Mouse (Mus musculus): ENCODE data around the gene Vcam1. TPM values are rescaled to one million over a fixed set of nuclear protein-coding genes. Genes with fewer than 3 reads are reported as not detected.

Gene Vcam1
- polyA plus RNA-seq (2012): not detected in 2 replicates

DNA sequence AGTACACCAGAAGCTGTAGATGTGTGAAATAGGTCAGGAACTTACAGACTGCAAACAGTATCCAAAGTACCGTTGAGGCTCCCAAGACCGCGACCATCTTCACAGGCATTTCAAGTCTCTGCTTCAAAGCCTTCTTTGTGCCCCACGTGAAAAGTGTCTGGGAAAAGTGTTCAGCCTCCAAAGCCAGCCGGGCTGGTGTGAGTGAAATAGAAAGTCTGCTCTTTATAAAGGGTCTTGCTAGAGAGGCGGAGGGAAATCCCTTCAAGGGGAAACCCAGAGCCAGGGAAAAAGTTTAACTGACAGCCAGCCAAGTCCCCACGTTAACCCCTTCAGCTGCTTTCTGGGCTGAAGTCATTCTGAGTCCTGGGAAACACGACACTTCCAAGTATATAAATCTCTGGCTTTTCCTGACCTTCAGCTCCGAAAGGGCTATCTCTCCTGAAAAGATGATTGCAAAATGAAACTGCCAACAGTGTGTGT, at the start of gene Vcam1:
TSS of gene Vcam1 (minus strand) at position 430 of the 480 bp plus-strand sequence.
- TF ChIP-seq GATA1 (IDR thresholded peaks at IDR 0.05; ENCODE audit: low read length): no peak

GRCm38 (mm10) chr3:116175106-116175505, 45.6 kb upstream of the Vcam1 start:
- no peak for TF ChIP-seq GATA1 (IDR thresholded peaks at IDR 0.05; ENCODE audit: low read length)

DNA sequence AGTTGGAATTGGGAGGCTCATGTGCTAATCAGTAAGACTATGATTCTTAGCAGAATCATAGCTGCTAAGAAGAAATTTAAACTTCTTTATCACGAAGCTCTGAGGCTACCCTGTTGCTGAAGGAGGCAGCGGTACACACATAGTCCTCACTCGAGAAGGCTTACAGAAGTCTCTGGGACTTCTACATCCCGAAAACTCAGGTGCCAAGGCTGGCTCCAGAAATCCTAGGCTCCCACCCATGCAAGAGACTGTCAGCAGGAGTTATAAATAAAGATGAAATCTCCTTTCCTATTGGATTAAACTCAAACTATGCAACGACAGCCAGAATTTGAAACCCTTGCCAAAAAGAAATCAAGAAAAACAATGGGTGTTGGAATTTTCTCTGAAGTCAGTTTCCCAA, 42.0 kb upstream of the Vcam1 start:
- TF ChIP-seq GATA1 (IDR thresholded peaks at IDR 0.05; ENCODE audit: low read length): no peak

- TF ChIP-seq GATA1 (IDR thresholded peaks at IDR 0.05; ENCODE audit: low read length): no peak
These were observed 38.6 kb upstream of the Vcam1 start for GRCm38 (mm10) chr3:116168056-116168455.

DNA sequence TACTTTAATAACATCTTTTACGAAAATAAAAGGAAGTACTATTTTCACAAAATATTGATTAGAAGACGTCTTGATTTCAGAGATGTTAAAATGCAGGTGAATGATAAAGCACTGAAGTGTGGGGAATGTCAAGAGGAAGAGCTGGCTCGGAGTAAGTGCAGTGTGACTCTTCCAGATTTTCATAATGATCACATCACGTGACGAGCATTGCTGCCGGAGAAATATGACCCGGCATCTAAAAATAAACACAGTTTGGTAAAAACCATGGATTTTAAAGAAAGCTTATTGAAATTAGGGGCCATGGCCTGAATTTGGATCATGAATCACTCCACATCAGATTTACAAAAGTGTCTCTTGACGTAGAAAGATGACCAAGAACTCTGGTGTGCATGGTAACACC, 36.8 kb upstream of the Vcam1 start:
- TF ChIP-seq GATA1 (IDR thresholded peaks at IDR 0.05; ENCODE audit: low read length): no peak

DNA sequence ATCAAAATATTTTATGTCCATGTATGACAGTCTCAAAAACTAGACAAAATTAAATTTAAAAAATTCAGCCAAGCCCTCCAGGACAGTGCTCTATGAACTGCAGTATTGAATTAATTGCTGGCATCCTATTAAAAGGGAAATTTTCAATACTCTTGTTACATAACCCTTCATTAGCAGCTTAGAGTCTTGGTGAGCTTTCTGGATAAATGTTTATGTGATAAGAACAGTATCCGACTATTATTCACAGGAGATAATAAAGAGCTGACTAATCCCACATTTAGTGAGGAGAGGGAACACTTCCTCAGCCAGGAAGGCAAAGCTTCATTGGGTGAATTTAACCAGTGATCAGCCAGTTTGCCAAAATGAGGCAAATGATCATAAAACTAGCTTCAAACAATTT, 35.5 kb upstream of the Vcam1 start:
- TF ChIP-seq GATA1 (IDR thresholded peaks at IDR 0.05; ENCODE audit: low read length): no peak

DNA sequence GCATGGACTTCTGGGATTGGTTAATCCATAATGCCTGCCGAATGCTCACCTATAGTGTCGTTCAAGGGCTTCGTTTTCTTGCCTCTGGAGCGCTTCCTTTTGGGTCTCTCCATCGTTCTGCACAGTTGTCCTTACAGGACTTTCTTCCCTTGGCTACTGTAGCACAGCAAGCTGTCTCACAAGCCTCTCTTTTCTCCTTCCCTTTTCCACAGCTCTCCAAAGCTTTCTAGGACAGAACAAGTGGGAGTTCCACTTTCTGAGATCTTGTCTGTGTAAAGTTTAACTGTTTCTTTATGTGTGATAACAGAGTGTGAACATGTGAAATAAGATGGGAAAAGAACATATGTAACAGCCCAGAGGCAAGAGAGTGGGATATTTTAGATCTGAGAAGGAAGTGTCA, 34.0 kb upstream of the Vcam1 start:
- TF ChIP-seq GATA1 (IDR thresholded peaks at IDR 0.05; ENCODE audit: low read length): no peak

GRCm38 (mm10) chr3:116162097-116162666, 32.7 kb upstream of the Vcam1 start:
- TF ChIP-seq GATA1 (IDR thresholded peaks at IDR 0.05; ENCODE audit: low read length): no peak

DNA sequence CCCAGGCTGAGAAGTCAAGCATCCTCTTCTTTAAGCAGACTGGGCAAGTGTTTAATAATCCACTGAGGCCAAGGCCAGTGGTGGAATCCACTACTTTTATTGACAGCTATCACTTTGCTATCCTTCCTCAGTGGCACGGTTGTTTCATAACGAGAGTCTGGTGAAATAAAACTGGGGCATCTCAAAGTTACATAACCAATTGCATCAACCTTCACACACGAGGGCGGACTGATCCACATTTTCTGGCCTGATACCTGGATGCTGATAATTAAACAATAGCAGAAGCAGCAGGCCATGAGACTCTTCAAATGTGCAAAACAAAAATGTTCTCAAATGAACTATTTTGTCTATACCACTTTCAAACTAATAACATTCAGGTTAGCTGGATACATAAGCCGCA, 29.9 kb upstream of the Vcam1 start:
- TF ChIP-seq GATA1 (IDR thresholded peaks at IDR 0.05; ENCODE audit: low read length): no peak

- TF ChIP-seq GATA1 (IDR thresholded peaks at IDR 0.05; ENCODE audit: low read length): no peak
These were observed 28.0 kb upstream of the Vcam1 start for GRCm38 (mm10) chr3:116157447-116157990.

DNA sequence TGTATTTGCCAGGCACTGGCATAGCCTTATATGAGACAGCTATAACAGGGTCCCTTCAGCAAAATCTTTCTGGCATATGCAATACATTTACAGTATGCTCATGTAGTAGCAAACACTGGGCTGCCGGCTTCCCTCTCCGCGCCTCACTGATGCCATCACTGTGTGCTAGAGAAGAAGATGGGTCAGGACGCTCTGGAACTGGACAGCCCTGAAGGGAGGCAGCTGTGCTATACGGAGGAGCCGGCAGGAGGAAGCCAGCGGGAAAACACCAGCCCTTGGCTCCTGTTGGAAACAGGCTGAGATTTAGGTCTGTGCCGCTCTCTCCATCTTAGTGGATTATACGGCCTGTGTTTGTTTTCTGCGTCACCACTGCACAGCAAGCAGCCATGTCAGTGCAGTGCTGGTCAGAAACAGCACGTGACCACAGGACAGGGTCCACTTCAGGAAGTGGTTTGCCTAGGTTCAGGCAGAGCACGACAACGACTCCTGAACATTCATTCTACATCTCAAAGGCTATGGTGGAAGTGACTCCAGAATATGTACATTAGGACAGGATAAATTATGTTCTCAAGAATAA, 20.7 kb upstream of the Vcam1 start:
- TF ChIP-seq GATA1 (IDR thresholded peaks at IDR 0.05; ENCODE audit: low read length): no peak

- no peak for TF ChIP-seq GATA1 (IDR thresholded peaks at IDR 0.05; ENCODE audit: low read length)
These were observed 19.6 kb upstream of the Vcam1 start for GRCm38 (mm10) chr3:116149096-116149495.

DNA sequence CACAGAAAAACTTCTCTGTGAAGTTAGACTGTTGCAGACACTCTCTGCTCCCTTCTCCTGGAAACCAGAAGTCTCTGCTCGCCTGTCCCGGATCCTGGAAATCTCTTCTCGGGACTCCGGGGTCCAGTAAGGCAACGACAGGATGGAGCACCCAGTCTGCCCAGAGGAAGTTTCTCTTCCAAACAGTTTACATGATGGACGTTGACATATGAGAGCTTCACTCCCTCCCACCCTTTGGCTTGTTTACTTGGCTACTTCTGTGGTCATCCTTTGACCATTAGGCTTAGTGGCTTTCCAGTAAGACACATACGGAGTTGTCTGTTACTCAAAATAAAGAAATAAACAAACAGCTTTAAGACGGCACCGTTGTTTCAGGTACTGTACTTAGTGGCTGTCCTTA, 19.2 kb upstream of the Vcam1 start:
- TF ChIP-seq GATA1 (IDR thresholded peaks at IDR 0.05; ENCODE audit: low read length): no peak

- TF ChIP-seq GATA1 (IDR thresholded peaks at IDR 0.05; ENCODE audit: low read length): no peak
These were observed 11.7 kb upstream of the Vcam1 start for GRCm38 (mm10) chr3:116141226-116141625.

DNA sequence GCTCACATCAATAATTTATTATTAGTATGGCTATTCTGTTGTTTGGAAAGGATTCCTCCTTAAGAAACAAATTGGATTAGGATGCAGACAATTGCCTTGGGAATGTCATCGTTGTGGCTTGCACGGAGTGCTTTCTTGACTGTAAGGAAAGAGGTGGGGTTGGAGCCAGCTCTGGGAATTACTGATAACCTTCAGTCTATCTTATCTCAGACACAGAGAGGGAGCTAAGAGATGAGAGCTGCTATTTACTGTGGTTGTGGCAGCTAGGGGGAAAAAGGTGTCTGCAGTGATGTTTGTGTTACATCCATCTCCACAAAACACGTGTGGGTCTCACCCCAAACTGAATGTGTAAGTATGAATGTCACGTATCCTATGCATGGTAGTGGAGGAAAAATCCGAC, 9.5 kb upstream of the Vcam1 start:
- TF ChIP-seq GATA1 (IDR thresholded peaks at IDR 0.05; ENCODE audit: low read length): no peak

- TF ChIP-seq GATA1 (IDR thresholded peaks at IDR 0.05; ENCODE audit: low read length): no peak
These were observed 8.6 kb upstream of the Vcam1 start for GRCm38 (mm10) chr3:116138081-116138480.

GRCm38 (mm10) chr3:116133363-116133762, 3.9 kb upstream of the Vcam1 start:
- no peak for TF ChIP-seq GATA1 (IDR thresholded peaks at IDR 0.05; ENCODE audit: low read length)
